Mouse (Mus musculus) embryo, embryonic 11 days (tissue): ENCODE measurements around the gene Porcn.
A peak's percentile ranks its signal among the peaks of the same experiment; 100 is the strongest.

Experiments used
- DNase-seq: peaks from one replicate; pipeline ENCODE4 v3.0.0-alpha.2; 2015

The Porcn gene

DNA sequence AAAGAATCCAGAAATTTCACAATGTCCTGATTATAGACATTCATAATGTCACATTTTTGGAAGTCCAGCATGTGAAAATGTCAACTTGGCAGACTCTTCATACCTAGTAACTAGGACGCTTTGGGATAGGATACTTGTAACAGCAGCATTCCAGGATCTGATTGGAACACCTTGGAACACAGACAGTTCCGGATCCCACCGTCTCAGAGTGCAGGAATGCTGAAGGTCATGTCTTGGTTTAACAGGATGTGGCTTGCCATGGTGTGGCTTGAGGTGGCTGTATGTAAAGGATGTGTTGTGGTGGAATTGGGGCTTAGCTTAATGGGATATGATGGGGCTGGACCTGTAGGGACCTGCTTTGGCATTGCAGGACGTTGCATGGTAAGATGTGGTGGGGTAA lies 1.2 kb downstream of the Porcn start:
- no peak for DNase-seq

DNA sequence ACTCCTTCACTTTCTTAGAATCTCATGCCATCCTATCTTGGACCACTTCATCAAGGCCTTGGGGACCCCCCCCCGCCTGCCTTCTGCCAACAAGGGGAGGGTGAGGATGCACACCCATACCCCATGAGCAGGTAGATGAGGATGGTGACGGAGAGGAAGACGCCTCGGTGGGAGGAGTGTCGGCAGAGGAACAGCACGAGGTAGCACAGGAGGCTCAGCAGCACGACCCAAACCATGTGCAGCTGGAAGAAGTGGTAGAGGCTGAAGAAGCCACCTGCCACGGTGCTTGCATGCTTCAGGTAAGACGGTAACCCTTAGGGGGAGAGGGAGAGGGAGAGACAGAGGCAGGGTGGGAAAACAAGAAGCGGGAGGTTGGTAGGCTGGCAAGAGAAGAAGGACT lies 2.2 kb downstream of the Porcn start:
- DNase-seq, result no peak

DNA sequence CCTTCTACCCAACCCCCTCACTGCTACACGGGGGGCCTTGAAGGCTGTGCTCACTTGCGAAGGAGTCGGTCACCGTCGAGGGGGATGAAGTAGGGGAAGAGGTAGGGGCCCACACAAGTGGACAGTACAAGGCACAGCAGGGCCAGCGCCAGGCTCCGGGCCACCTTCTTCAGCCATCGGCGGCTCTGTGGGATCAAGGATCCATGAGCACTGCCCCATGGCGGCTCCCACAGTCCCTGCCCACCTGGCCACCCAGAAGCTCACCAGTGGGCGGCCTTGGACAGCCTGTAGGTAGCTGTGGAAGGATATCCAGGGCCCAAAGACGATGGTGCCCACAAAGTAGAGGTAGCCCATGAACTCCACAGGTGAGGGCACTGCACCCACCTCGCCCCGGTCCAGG lies 3.2 kb downstream of the Porcn start:
- no peak for DNase-seq

GRCm38 (mm10) chrX:8193419-8193723 lies 13.0 kb downstream of the Porcn start, which contains the start of gene Ebp:
Gene Ebp, minus strand, starts transcription at chrX:8193512.
- DNase-seq, result peak; percentile 2

GRCm38 (mm10) chrX:8192640-8193418 lies 13.5 kb downstream of the Porcn start:
- peak; percentile 83 for DNase-seq

DNA sequence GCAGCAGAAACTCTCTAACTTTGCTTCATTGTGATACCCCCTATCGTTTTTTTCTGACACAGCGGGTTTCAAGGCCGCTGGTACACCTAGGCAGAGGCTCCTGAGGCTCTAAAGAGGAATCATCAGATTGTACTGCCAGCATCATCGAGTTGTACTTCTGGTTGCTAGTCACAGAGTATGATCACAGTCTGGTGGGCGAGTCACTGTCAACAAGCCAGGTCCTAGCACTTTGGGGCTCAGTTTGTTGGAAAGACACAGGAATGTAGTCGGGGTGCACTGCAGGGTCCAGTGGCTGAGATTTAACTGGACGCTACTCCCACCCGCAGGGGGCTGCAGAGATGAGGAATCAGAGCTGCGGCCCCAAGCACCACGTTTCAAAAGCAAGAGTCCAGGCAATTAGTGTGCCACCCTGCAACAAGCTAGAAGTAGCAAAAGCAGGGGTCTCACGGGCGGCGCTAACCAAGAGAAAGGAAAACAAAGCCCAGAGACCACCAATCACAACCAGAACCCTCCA lies 14.1 kb downstream of the Porcn start:
- no peak for DNase-seq

GRCm38 (mm10) chrX:8182871-8183540 lies 23.3 kb downstream of the Porcn start:
- no peak for DNase-seq

- DNase-seq, result no peak
These were observed 26.7 kb downstream of the Porcn start for GRCm38 (mm10) chrX:8179646-8180045.

DNA sequence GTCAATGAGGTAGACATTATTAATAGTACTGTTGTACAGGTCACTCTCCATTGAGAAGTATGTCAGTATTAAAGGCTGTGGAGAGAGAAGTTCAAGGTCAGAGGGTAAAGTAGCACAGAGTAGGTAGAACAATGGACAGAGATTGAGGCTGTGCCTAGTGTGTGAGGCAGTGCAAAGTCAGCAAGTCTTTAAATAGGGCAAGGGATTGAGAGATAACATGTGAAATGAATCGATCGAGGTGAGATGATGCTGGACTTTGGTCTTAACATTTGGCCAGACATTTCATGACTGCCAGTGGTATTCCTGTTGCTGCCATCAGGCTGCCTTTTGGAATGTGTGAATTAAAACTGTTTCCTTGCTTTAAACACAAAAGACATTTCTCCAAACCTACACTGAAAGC lies 27.5 kb downstream of the Porcn start:
- no peak for DNase-seq

DNA sequence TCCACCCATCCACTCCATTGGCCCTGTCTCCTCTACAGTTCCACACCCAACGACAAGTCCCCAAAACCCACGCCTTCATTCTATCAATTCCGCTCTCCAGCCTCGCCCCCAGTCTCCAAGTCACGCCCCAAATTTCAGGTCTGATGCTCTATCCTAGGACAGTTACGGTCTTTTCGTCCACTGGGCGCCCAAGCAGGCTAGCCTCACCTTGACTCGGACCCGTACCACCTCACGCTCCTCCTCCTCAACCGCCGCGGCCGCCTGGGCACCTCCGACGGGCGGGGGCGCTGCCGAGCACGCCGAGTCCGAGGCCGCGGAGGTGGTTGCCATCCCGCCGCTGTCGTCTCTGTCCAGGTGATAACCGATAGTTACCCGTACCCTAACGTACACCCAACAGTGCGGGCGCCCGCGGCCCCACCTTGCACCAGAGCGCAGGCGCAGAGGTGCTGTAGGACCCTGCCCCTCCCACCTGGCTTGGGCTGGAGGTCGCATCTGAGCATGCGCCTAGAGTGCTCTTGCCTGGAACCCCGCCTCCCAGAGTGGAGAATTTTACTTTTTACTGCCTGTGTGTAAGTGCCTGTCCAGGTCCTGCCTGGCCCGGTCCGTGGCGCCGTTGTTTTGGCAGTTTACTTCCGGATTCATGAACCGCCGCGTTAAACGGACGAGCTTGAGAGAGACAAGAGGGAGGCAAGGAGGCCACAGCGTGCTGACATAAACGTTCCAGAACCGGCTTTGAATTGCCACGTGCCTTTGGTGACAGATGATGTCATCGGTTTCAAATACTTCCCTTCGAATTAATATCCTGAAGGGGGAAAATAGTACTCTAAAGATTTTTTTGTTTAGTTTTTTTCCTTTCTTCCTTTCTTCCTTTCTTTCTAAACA lies 30.6 kb downstream of the Porcn start, which contains the start of gene Tbc1d25:
Gene Tbc1d25 (minus strand): TSS at position 678 of the 882 bp plus-strand sequence.
- peak; percentile 89 for DNase-seq

DNA sequence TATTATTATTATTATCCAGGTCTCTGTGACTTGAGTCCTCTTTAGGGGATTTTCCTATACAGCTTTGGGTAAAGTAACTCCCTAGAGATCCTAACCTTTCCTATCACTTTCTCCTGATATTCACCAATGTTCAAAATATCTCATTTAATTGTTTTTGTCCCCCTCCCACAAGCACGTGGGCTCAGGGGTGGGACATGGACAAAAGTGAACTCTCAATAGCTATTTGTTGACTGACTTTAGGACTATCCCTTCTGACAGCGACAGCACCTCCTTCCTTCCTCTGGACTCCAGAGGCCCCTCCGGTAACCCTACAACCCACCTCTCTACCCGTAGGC lies 31.2 kb downstream of the Porcn start:
- no peak for DNase-seq

DNA sequence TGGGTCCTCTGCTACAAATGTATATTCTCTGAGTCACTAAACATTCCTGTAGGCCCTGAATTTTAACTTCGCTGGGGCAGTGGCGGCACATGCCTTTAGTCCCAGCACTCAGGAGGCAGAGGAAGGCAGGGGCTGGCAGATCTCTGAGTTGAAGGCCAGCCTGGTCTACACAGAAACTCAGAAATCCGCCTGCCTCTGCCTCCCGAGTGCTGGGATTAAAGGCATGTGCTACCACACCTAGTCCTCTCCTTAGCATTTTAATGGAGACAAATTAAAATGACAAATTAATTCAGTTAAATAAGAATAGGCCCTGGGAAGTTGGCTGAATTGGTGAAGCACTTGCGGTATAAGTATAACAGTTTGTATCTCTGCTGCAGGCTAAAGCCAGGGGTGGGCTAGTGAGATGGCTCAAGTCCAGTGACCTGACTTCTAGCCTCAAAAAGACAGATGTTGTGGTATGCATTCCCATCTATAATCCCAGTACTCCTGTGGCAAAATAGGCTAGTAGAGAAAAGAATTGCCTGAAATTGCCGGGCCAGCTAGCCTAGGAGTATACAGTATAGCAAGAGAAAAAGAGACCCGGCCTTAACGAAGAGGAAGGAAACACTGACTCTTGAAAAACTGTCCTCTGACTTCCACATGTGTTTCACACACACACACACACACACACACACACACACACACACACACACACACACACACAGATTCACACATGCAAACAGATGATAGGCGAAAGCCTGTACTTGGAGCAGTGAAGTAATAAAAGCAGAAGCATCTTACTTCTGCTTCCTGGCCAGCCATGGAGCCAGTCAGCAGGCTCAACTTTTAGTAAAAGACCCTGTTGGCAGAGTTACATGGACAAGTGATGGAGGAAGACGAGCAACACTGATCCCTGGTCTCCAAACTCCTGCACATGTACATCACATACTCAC lies 38.3 kb downstream of the Porcn start:
- DNase-seq, result no peak

DNA sequence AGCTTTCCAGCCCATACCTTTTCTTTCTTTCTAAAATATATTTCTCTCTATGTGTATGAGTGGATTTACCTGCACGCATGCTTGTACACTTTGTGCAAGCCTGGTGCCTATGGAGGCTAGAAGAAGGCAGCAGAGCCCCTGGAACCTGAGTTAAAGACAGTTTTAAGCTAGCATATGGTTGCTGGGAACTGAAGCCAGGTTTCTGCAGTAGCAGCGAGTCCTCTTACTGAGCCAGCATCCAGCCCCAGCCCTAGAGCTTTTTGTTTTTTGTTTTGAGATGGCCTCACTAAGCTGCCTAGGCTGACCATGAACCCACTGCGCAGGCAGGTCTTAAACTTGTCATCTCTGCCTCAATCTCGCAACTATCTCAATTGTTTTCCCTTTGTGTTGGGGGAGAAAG lies 41.9 kb downstream of the Porcn start:
- DNase-seq, result no peak

DNA sequence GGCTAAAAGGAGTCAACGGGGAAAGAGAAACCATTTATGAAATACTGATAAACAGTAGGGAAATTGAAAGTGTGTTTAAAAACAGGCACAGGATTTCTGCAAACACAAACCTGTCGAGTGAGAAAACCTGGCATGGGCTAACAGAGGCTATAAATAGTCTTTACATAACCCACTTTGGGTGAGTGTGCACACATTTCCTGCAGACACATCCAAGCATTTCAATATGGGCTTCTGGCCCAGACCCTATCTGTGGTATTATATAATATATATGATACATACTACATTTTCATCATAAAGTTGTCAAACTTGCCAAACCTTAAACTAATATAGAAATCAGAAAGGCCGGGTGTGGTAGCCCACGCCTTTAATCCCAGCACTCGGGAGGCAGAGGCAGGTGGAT lies 43.2 kb downstream of the Porcn start:
- no peak for DNase-seq

- DNase-seq, result peak; percentile 91
These were observed 61.0 kb downstream of the Porcn start, which contains the start of gene Rbm3 for GRCm38 (mm10) chrX:8145153-8145991. Gene Rbm3, minus strand, starts transcription at chrX:8145880.
